Mouse (Mus musculus) cerebellum, adult 9-10 months (tissue): ENCODE data around the gene Rbms3.

Experiments
- DNase-seq: peaks from one replicate; pipeline ENCODE4 v3.0.0; 2022

Gene Rbms3

GRCm38 (mm10) chr9:117371980-117372379 is 257.7 kb downstream of the Rbms3 start:
- no peak for DNase-seq

GRCm38 (mm10) chr9:117370086-117370485 is 259.6 kb downstream of the Rbms3 start:
- DNase-seq: no peak

GRCm38 (mm10) chr9:117368016-117368415 is 261.7 kb downstream of the Rbms3 start:
- DNase-seq: no peak

DNA sequence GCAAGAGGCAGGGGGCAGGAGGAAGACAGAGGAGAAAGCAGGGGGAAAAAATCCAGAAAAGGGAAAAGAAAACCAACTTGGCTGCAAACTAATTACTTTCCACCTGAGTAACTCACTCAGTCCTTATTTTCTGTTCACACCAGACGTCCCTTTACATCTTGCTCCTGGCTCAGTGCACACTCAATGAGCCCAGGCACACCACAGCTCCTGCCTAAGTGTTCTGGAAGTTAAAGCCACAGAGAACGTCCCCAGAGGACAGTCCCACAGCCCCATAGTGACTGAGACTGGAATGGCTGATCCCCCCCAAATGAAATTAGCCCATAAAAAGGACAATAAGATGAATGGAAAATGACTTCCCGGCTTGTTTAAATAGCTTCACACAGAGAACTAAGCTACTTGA is 265.1 kb downstream of the Rbms3 start:
- no peak for DNase-seq

- no peak for DNase-seq
Measured at GRCm38 (mm10) chr9:117361431-117361830, 268.3 kb downstream of the Rbms3 start.

DNA sequence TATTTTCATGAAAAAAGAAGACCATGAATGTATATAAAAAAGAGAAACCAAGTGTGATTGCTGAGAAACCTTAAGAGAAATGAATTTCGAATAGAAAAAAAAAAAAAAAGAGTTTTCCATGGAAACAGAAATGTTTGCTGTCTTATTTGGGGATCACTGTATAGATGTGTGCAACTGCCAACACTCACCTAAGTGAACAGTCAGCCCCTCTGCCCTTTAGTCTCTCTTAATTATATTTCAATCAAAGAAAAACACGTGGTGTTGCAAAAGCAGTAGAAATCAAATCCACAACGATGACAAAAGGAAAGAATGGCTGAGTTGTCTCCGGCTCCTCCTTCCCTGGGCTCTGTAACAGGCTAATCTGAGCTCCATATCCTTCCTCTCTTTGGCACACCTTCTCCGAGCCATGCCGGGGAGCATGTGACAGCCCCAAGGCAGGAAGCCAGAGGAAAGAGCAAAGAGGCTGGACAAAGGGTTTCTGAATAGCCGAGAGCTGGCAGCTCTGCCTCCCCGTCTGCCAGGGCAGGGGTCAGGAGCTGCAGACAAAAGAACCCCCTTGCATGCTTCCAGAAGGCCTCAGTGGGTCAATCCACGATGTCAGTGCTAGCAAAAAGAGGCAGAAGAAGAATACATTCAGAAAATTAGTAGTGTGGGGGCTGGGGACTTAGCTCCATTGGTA is 272.8 kb downstream of the Rbms3 start:
- DNase-seq: peak; percentile 37

GRCm38 (mm10) chr9:117355501-117355900 is 274.2 kb downstream of the Rbms3 start:
- DNase-seq: no peak

GRCm38 (mm10) chr9:117342336-117342735 is 287.4 kb downstream of the Rbms3 start:
- DNase-seq: no peak

GRCm38 (mm10) chr9:117330681-117331080 is 299.0 kb downstream of the Rbms3 start:
- peak; percentile 1 for DNase-seq

GRCm38 (mm10) chr9:117319271-117319670 is 310.4 kb downstream of the Rbms3 start:
- DNase-seq: no peak

DNA sequence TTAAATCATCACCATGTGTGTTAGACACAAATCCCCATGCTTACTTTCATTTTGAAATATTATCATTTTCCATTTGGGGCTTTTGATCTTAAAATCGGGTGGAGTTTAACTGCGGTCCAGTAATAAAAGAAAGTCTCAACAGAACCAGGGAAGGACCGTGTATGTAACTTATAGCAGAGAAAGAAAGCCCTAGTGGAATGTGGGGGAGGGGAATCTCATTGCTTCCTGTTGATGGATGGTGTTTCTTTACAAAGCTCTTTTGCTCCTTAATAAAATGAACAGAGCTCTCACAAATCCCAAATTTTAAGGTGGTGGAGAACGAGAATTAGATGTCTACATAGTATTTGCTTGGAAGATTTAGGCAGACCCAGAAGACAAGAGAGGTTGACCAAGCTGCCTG is 311.3 kb downstream of the Rbms3 start:
- no peak for DNase-seq

GRCm38 (mm10) chr9:117317251-117317650 is 312.5 kb downstream of the Rbms3 start:
- DNase-seq: no peak

- no peak for DNase-seq
Measured at GRCm38 (mm10) chr9:117313642-117314041, 316.1 kb downstream of the Rbms3 start.

GRCm38 (mm10) chr9:117309809-117310208 is 319.9 kb downstream of the Rbms3 start:
- no peak for DNase-seq

GRCm38 (mm10) chr9:117298991-117299390 is 330.7 kb downstream of the Rbms3 start:
- DNase-seq: no peak

DNA sequence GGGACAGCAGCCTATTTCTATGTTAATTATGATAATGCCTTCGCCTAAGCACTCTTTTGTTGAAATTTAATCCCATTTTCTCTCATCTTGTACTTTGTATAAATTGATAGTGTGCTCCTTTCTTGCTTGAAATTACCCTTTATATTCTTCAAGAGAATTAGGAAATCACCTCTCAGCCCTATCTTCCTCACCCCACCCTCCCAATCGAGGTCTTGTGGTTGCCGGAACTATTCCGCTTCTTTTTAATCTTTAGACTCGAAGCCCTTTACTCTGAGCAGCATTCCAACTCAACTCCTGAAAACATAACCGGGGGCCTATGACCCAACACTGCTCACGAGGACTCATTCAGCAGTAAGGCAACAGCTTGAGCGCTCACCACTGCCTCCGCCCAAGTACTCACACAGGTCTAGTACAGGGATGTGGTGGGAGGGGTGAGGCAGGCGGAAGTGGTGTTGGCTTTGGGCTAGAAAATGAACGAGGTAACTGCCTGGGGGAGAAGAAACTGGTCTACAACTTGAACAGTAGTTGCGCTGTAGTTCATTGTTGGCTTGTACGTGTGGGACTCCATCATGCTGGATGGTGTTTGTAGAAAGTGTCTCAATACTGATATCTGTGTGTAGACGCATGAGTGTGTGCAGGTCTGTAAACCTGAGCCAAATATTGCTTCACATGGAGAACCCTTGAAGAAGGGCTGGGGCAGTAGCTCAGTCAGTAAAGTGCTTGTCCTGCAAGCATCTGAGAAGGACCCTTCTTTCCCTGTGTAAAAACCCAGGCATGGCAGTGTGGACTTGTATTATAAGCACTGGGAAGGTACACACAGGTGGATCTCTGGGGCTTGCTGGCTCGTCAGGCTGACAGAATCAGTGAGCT is 331.8 kb downstream of the Rbms3 start:
- DNase-seq: no peak

- no peak for DNase-seq
Measured at GRCm38 (mm10) chr9:117291066-117291850, 338.5 kb downstream of the Rbms3 start.

DNA sequence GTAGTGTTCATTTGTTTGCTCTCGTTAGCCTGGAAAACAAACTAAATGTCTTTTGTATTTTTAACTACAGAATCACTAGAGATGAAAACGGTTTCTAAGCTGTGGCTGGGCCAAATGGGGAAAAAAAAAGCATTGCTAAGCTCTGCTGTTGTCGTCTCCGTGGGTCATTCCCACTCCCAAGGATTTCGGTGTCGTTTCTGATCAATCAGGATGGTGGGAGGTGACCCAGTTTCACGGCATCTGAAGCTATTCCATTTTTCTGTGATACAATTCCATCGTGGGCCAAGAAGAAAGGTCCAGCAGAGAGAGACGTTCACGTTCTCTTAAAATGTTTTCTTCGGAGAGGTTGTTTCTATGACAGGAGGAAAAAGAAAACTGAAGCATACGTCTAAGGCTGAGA is 354.9 kb downstream of the Rbms3 start:
- DNase-seq: no peak

DNA sequence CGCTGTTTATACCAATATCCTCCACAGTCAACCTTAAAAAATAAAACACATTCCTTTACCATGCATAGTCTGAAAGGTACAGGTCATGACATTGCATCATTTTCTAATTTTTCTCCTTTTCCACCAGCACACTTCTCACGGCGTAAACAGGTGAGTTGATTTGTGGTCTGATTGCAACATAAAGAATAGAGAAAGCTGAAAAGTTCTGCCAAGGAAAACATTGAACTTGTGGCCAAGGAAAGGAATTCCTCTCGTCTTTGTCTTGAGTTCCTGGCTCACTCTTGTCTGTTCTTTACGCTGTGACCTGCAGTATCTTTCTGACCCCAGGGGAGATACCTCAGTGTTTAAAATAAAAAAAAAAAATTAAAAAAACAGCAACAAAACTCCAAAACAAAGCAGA is 370.1 kb downstream of the Rbms3 start:
- no peak for DNase-seq

GRCm38 (mm10) chr9:117253361-117253760 is 376.4 kb downstream of the Rbms3 start:
- no peak for DNase-seq

DNA sequence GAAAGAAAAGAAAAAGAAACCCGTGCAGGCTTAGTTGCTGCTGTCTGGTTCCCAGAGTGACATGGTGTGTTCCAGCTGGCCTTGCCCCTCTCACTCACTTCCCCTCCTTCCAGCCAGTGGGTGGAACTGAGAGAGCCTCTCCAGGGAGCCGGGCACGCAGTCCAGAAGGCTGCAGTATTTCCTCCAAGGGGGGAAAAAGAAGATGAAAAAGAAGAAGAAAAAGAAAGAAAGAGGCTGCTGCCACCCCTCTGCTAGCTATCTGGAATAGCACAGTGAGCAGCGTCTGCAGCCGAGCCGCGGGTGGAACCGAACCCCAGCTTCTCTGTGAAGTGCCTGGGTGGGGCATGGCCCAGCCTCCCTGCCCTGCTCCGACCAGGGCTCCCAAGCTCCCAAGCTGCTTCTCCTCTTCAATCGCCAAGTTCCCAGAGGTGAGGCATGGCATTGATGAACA is 377.3 kb downstream of the Rbms3 start:
- no peak for DNase-seq

DNA sequence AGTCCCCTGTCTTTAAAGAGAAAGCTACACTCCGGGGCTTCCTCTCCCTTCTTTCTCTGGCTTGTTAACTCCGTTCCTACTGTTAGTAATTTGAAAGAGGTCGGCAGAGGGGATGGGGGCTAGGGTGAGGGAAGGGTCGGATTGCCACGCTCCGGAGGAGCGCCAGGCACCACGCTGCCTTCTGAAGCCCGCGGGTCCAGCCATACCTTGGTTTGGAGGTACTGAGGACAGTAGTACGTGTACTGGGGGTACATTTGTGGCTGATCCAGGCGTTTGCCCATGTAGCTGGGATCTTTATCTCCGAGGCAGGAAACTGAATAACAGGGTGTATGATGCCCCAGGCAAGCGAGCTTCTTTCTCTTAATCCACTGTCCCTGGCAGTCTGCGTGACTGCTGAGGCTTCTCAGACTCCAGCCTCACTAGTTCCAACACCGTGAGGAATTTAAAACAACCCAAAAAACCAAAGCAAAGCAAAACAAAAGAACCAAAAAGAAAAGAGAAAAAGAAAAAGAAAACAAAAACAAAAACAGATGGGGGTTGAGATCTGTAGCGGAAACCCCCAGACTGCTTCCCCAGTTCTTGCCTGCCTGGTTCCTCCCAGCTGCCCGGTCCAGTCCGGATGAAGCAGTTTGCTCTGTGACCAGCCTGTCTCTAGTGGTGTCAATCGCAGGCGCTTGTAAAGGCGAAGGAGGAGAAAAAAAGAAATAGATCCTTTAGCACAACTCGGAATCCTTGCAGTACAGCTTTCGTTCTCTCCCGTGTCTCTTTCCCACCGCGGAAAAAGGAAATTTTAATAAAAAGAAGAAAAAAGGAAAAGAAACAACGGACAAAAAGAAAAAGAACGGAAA is 378.0 kb downstream of the Rbms3 start:
- no peak for DNase-seq

DNA sequence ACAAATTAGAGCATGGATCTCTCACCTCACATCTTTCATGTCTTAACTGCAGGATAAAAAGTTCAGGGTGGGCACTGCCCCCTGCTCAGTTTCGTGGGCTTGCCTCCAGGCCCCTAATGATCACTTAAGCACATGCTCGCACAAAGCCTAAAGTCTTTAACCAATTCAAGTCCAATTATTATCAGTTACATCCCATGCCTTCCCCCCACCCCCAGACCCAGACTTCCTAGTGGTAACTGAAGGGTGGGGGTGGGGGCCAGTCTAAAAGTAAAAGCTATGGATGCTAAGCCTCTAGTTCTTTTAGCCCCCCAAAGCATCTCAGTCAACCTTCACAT is 378.9 kb downstream of the Rbms3 start:
- no peak for DNase-seq
